Mouse (Mus musculus): ENCODE results near the gene Arl8b. TPM values are rescaled to one million over a fixed set of nuclear protein-coding genes. Genes with fewer than 3 reads are reported as not detected.

The Arl8b gene
- total and polyA plus RNA-seq, 2 experiments from 2014 or later = 59.6 to 104 TPM

- ATAC-seq = no peak
- Histone ChIP-seq H3K36me3 (ENCODE audit: insufficient read depth, low read length) (0 out of 2 replicates have a peak, but pooled peaks cover 8% of the 10 kb centered on the region), H3K4me2 (ENCODE audit: low read depth, low read length) (no peak overlapping the region), H3K4me1 (ENCODE audit: insufficient read depth, low read length) (peaks cover 11% of the 10 kb centered on the region), H3K4me3 (ENCODE audit: low read length) (no peak overlapping the region), H3K27ac (no peak overlapping the region), H3K27me3 (ENCODE audit: insufficient read depth, low read length) (no peaks in the 10 kb centered on the region), H3K9me3 (ENCODE audit: low read length) (no peaks in the 10 kb centered on the region), H3K9ac (replicated peaks; ENCODE audit: low read length) (no peak overlapping the region)
- DNase-seq (ENCODE audit: low spot score) = no peak
- no peak for TF ChIP-seq CTCF (IDR thresholded peaks at IDR 0.05; ENCODE audit: low read depth)
- 88% methylated on average over 6 of the region's 6 CpGs for WGBS
Measured at GRCm38 (mm10) chr6:108832989-108833388, 50.1 kb downstream of the Arl8b start.

- WGBS = 88% methylated on average over 8 of the region's 8 CpGs
- no peak for TF ChIP-seq CTCF (IDR thresholded peaks at IDR 0.05; ENCODE audit: low read depth)
- no peak overlapping the region for H3K4me2 ChIP-seq (ENCODE audit: low read depth, low read length)
- H3K9ac ChIP-seq (replicated peaks; ENCODE audit: low read length) = no peak overlapping the region
- no peaks in the 10 kb centered on the region for H3K9me3 ChIP-seq (ENCODE audit: low read length)
- DNase-seq (ENCODE audit: low spot score) (no peak), ATAC-seq (no peak)
- H3K4me3 ChIP-seq (ENCODE audit: low read length) = no peak overlapping the region
- H3K4me1 ChIP-seq (ENCODE audit: insufficient read depth, low read length) = peaks cover 11% of the 10 kb centered on the region
- H3K36me3 ChIP-seq (ENCODE audit: insufficient read depth, low read length) = 0 out of 2 replicates have a peak, but pooled peaks cover 8% of the 10 kb centered on the region
- no peak overlapping the region for H3K27ac ChIP-seq
- no peaks in the 10 kb centered on the region for H3K27me3 ChIP-seq (ENCODE audit: insufficient read depth, low read length)
Measured at GRCm38 (mm10) chr6:108833963-108834697, 51.2 kb downstream of the Arl8b start.

- no peak for DNase-seq (ENCODE audit: low spot score)
- Histone ChIP-seq H3K27ac (no peak overlapping the region), H3K27me3 (ENCODE audit: insufficient read depth, low read length) (no peaks in the 10 kb centered on the region), H3K4me2 (ENCODE audit: low read depth, low read length) (no peak overlapping the region), H3K36me3 (ENCODE audit: insufficient read depth, low read length) (peaks cover 12% of the 10 kb centered on the region; the same call in 1 of the 2 replicates), H3K4me1 (ENCODE audit: insufficient read depth, low read length) (no peaks in the 10 kb centered on the region), H3K4me3 (ENCODE audit: low read length) (no peak overlapping the region), H3K9ac (replicated peaks; ENCODE audit: low read length) (no peak overlapping the region), H3K9me3 (ENCODE audit: low read length) (no peaks in the 10 kb centered on the region)
- WGBS = 84% methylated on average over 16 of the region's 16 CpGs
- no peak for ATAC-seq
- no peak for TF ChIP-seq CTCF (IDR thresholded peaks at IDR 0.05; ENCODE audit: low read depth)
Measured at GRCm38 (mm10) chr6:108835765-108836691, 53.1 kb downstream of the Arl8b start.

GRCm38 (mm10) chr6:108837081-108837480, 54.2 kb downstream of the Arl8b start:
- H3K4me2 ChIP-seq (ENCODE audit: low read depth, low read length) = no peak overlapping the region
- 93% methylated on average over 4 of the region's 4 CpGs for WGBS

GRCm38 (mm10) chr6:108837958-108838357, 55.1 kb downstream of the Arl8b start:
- H3K36me3 ChIP-seq (ENCODE audit: insufficient read depth, low read length) = peaks cover 13% of the 10 kb centered on the region
- no peak overlapping the region for H3K27ac ChIP-seq
- H3K4me3 ChIP-seq (ENCODE audit: low read length) = no peak overlapping the region
- no peak overlapping the region for H3K9ac ChIP-seq (replicated peaks; ENCODE audit: low read length)
- no peaks in the 10 kb centered on the region for H3K9me3 ChIP-seq (ENCODE audit: low read length)
- H3K27me3 ChIP-seq (ENCODE audit: insufficient read depth, low read length) = no peaks in the 10 kb centered on the region
- no peak for TF ChIP-seq CTCF (IDR thresholded peaks at IDR 0.05; ENCODE audit: low read depth)
- no peak for DNase-seq (ENCODE audit: low spot score)
- ATAC-seq = no peak
- WGBS = 93% methylated on average over 4 of the region's 4 CpGs
- H3K4me1 ChIP-seq (ENCODE audit: insufficient read depth, low read length) = no peaks in the 10 kb centered on the region
- no peak overlapping the region for H3K4me2 ChIP-seq (ENCODE audit: low read depth, low read length)

More at GRCm38 (mm10) chr6:108837081-108837480, 54.2 kb downstream of the Arl8b start:
- H3K27ac ChIP-seq = no peak overlapping the region
- no peak overlapping the region for H3K4me3 ChIP-seq (ENCODE audit: low read length)
- ATAC-seq = no peak
- H3K27me3 ChIP-seq (ENCODE audit: insufficient read depth, low read length) = no peaks in the 10 kb centered on the region
- no peak for TF ChIP-seq CTCF (IDR thresholded peaks at IDR 0.05; ENCODE audit: low read depth)
- H3K36me3 ChIP-seq (ENCODE audit: insufficient read depth, low read length) = peaks cover 12% of the 10 kb centered on the region; the same call in 1 of the 2 replicates
- DNase-seq (ENCODE audit: low spot score) = no peak
- no peaks in the 10 kb centered on the region for H3K9me3 ChIP-seq (ENCODE audit: low read length)
- no peaks in the 10 kb centered on the region for H3K4me1 ChIP-seq (ENCODE audit: insufficient read depth, low read length)
- H3K9ac ChIP-seq (replicated peaks; ENCODE audit: low read length) = no peak overlapping the region

- no peak for TF ChIP-seq CTCF (IDR thresholded peaks at IDR 0.05; ENCODE audit: low read depth)
Measured at GRCm38 (mm10) chr6:108839432-108839831, 56.5 kb downstream of the Arl8b start.

More at GRCm38 (mm10) chr6:108839432-108839831, 56.5 kb downstream of the Arl8b start:
- 88% methylated on average over 4 of the region's 4 CpGs for WGBS
- H3K27ac ChIP-seq = no peak overlapping the region
- no peaks in the 10 kb centered on the region for H3K9me3 ChIP-seq (ENCODE audit: low read length)
- H3K4me2 ChIP-seq (ENCODE audit: low read depth, low read length) = no peak overlapping the region
- H3K27me3 ChIP-seq (ENCODE audit: insufficient read depth, low read length) = no peaks in the 10 kb centered on the region
- ATAC-seq (no peak), DNase-seq (ENCODE audit: low spot score) (no peak)
- no peak overlapping the region for H3K9ac ChIP-seq (replicated peaks; ENCODE audit: low read length)
- peaks cover 15% of the 10 kb centered on the region for H3K36me3 ChIP-seq (ENCODE audit: insufficient read depth, low read length)
- no peak overlapping the region for H3K4me3 ChIP-seq (ENCODE audit: low read length)
- no peaks in the 10 kb centered on the region for H3K4me1 ChIP-seq (ENCODE audit: insufficient read depth, low read length)
